Mouse (Mus musculus) cerebellum, postnatal 25 days (tissue): Measurements from ENCODE around the gene Snrnp70.
A peak's percentile ranks its signal among the peaks of the same experiment; 100 is the strongest.
"Not testable (repeated sequence)": the region's sequence is repeated elsewhere in the genome, so short reads cannot be mapped to it uniquely, and the experiment has no call there.

ENCODE experiments used
- DNase-seq, 2 experiments: peaks; one replicate each; pipeline ENCODE4 v3.0.0; 2021; ENCODE audit warnings: mixed read lengths in 2 of 2

Snrnp70 gene

GRCm38 (mm10) chr7:45367020-45367880 lies 28.3 kb downstream of the Snrnp70 start:
- peak; percentile 99 for DNase-seq

- DNase-seq, result no peak
Measured at GRCm38 (mm10) chr7:45366652-45367019, 28.9 kb downstream of the Snrnp70 start, which contains the start of gene Ppfia3. TSS of gene Ppfia3 (minus strand) at chr7:45367019.

- DNase-seq, result peak; percentile 73 to 80
Measured at GRCm38 (mm10) chr7:45365742-45366651, 29.5 kb downstream of the Snrnp70 start.

- DNase-seq, result peak in 1 of 2 experiments; percentile 54
Measured at GRCm38 (mm10) chr7:45363983-45364382, 31.6 kb downstream of the Snrnp70 start.

- DNase-seq, result peak; percentile 77 to 86
Measured at GRCm38 (mm10) chr7:45362801-45363200, 32.7 kb downstream of the Snrnp70 start.

- peak; percentile 87 to 91 for DNase-seq
Measured at GRCm38 (mm10) chr7:45361243-45361804, 34.2 kb downstream of the Snrnp70 start.

- peak in 1 of 2 experiments; percentile 51 for DNase-seq
Measured at GRCm38 (mm10) chr7:45360404-45361125, 35.0 kb downstream of the Snrnp70 start.

- not testable (repeated sequence) for DNase-seq
Measured at GRCm38 (mm10) chr7:45359081-45359480, 36.5 kb downstream of the Snrnp70 start.

- no peak for DNase-seq
Measured at GRCm38 (mm10) chr7:45356087-45356486, 39.5 kb downstream of the Snrnp70 start.

- no peak for DNase-seq
Measured at GRCm38 (mm10) chr7:45355318-45356020, 40.1 kb downstream of the Snrnp70 start.

GRCm38 (mm10) chr7:45353041-45353440 lies 42.5 kb downstream of the Snrnp70 start:
- DNase-seq, result no peak

GRCm38 (mm10) chr7:45346905-45347304 lies 48.6 kb downstream of the Snrnp70 start:
- DNase-seq, result no peak

GRCm38 (mm10) chr7:45343543-45343942 lies 52.0 kb downstream of the Snrnp70 start:
- DNase-seq, result peak in 1 of 2 experiments; percentile 43

- no peak for DNase-seq
Measured at GRCm38 (mm10) chr7:45342081-45342480, 53.5 kb downstream of the Snrnp70 start.

- DNase-seq, result peak; percentile 63 to 81
Measured at GRCm38 (mm10) chr7:45341303-45341702, 54.2 kb downstream of the Snrnp70 start.

- DNase-seq, result peak in 1 of 2 experiments; percentile 43
Measured at GRCm38 (mm10) chr7:45340669-45341068, 54.9 kb downstream of the Snrnp70 start.

GRCm38 (mm10) chr7:45340066-45340442 lies 55.5 kb downstream of the Snrnp70 start:
- DNase-seq, result no peak

GRCm38 (mm10) chr7:45339410-45340065 lies 56.0 kb downstream of the Snrnp70 start:
- DNase-seq, result peak; percentile 75 to 77

- peak in 1 of 2 experiments; percentile 57 for DNase-seq
Measured at GRCm38 (mm10) chr7:45338161-45338911, 57.2 kb downstream of the Snrnp70 start.

GRCm38 (mm10) chr7:45337469-45337868 lies 58.1 kb downstream of the Snrnp70 start:
- DNase-seq, result peak in 1 of 2 experiments; percentile 39
